Mouse (Mus musculus) MEL (cell line): ENCODE data around the gene Amz2. TPM values are rescaled to one million over a fixed set of nuclear protein-coding genes. Genes with fewer than 3 reads are reported as not detected.

Experiments
- DNase-seq: peaks from one replicate; pipeline ENCODE4 v3.0.0; 2011; ENCODE audit warnings: low read depth, low spot score
- H3K27ac ChIP-seq: 2 replicates; pipeline ENCODE4 v1.5.1; 2012; ENCODE audit warnings: low read depth, mild to moderate bottlenecking, control low read depth, low read length, moderate library complexity; ENCODE audit not compliant: control insufficient read depth
- H3K27me3 ChIP-seq, 2 experiments: fragments of 150-350 bp in 1 of 2; sonication (generic) in 1 of 2; 2 replicates each; pipeline ENCODE4 v1.6.1; 2012; ENCODE audit warnings: low read length in 2 of 2, mild to moderate bottlenecking in 2 of 2, improper control_type of control experiment in 1 of 2, moderate library complexity in 1 of 2; ENCODE audit not compliant: insufficient read depth in 2 of 2, control insufficient read depth in 1 of 2
- H3K36me3 ChIP-seq, 2 experiments: 2 replicates each; pipeline ENCODE4 v1.6.1; 2012 to 2014; ENCODE audit warnings: low read length in 2 of 2, improper control_type of control experiment in 1 of 2, inconsistent platforms in 1 of 2, mild to moderate bottlenecking in 1 of 2; ENCODE audit not compliant: insufficient read depth in 2 of 2, control insufficient read depth in 1 of 2
- H3K4me1 ChIP-seq, 2 experiments: fragments of 150-350 bp in 1 of 2; sonication (generic) in 1 of 2; 2 replicates each; pipeline ENCODE4 v1.6.1; 2012; ENCODE audit warnings: low read length in 2 of 2, improper control_type of control experiment in 1 of 2, mild to moderate bottlenecking in 1 of 2; ENCODE audit not compliant: insufficient read depth in 2 of 2, control insufficient read depth in 1 of 2
- H3K4me3 ChIP-seq, 2 experiments: fragments of 150-350 bp in 1 of 2; sonication (generic) in 1 of 2; 2 replicates each; pipeline ENCODE4 v1.5.1; 2012; ENCODE audit warnings: low read depth in 2 of 2, low read length in 2 of 2, mild to moderate bottlenecking in 2 of 2, moderate library complexity in 2 of 2, control low read depth in 1 of 2, improper control_type of control experiment in 1 of 2; ENCODE audit not compliant: control insufficient read depth in 1 of 2, insufficient read depth in 1 of 2
- H3K79me2 ChIP-seq: 2 replicates; pipeline ENCODE4 v1.6.1; 2012; ENCODE audit warnings: mild to moderate bottlenecking, low read length, moderate library complexity; ENCODE audit not compliant: control insufficient read depth, poor library complexity, insufficient read depth
- H3K9ac ChIP-seq: 2 replicates; pipeline ENCODE4 v1.6.1; 2012; ENCODE audit warnings: low read depth, mild to moderate bottlenecking, control low read depth, low read length, moderate library complexity; ENCODE audit not compliant: control insufficient read depth, poor library complexity, severe bottlenecking
- H3K9me3 ChIP-seq: fragments of 150-350 bp; sonication (generic); replicated peaks from 2 replicates; pipeline ENCODE4 v1.6.1; 2012; ENCODE audit warnings: mild to moderate bottlenecking, low read length, improper control_type of control experiment, moderate library complexity; ENCODE audit not compliant: insufficient read depth
- CHD1 ChIP-seq: IDR thresholded peaks from 2 replicates; pipeline ENCODE4 v1.6.1; 2012; ENCODE audit warnings: low read depth, mild to moderate bottlenecking, inconsistent platforms, low read length, improper control_type of control experiment
- CHD2 ChIP-seq: IDR thresholded peaks from 2 replicates; pipeline ENCODE4 v1.6.1; 2011; ENCODE audit warnings: low read length, improper control_type of control experiment
- CTCF ChIP-seq, 3 experiments: IDR thresholded peaks in 2 of 3; conservative IDR thresholded peaks in 1 of 3; 2 replicates each; pipeline ENCODE4 v1.5.1; 2011 to 2012; ENCODE audit warnings: low read length in 3 of 3, low read depth in 2 of 3, mild to moderate bottlenecking in 2 of 3, improper control_type of control experiment in 1 of 3, inconsistent platforms in 1 of 3, mixed read lengths in 1 of 3, moderate library complexity in 1 of 3; ENCODE audit not compliant: control insufficient read depth in 1 of 3, insufficient read depth in 1 of 3, poor library complexity in 1 of 3, severe bottlenecking in 1 of 3
- ELF1 ChIP-seq: IDR thresholded peaks from 2 replicates; pipeline ENCODE4 v1.6.1; 2014; ENCODE audit warnings: low read depth, mild to moderate bottlenecking, inconsistent platforms, low read length, improper control_type of control experiment, moderate library complexity
- EP300 ChIP-seq, 2 experiments: IDR thresholded peaks; 2 replicates each; pipeline ENCODE4 v1.6.1; 2011; ENCODE audit warnings: improper control_type of control experiment in 2 of 2, low read length in 2 of 2, low read depth in 1 of 2, mild to moderate bottlenecking in 1 of 2
- ETS1 ChIP-seq: IDR thresholded peaks from 2 replicates; pipeline ENCODE4 v1.6.1; 2012; ENCODE audit warnings: low read depth, mild to moderate bottlenecking, inconsistent platforms, low read length, improper control_type of control experiment, moderate library complexity
- GATA1 ChIP-seq: IDR thresholded peaks from 2 replicates; pipeline ENCODE4 v1.6.1; 2011; ENCODE audit warnings: low read depth, low read length, improper control_type of control experiment
- HCFC1 ChIP-seq: IDR thresholded peaks from 2 replicates; pipeline ENCODE4 v1.6.1; 2012; ENCODE audit warnings: low read depth, mild to moderate bottlenecking, inconsistent platforms, low read length, improper control_type of control experiment, moderate library complexity
- JUND ChIP-seq: IDR thresholded peaks from 2 replicates; pipeline ENCODE4 v1.6.1; 2011; ENCODE audit warnings: low read depth, mild to moderate bottlenecking, improper control_type of control experiment, low read length
- KAT2A ChIP-seq: conservative IDR thresholded peaks from 2 replicates; pipeline ENCODE4 v1.6.1; 2012; ENCODE audit warnings: low read depth, low read length, improper control_type of control experiment, inconsistent platforms
- MAFK ChIP-seq: IDR thresholded peaks from 2 replicates; pipeline ENCODE4 v1.6.1; 2011; ENCODE audit warnings: low read depth, mild to moderate bottlenecking, low read length, improper control_type of control experiment, borderline replicate concordance
- MAX ChIP-seq: IDR thresholded peaks from 2 replicates; pipeline ENCODE4 v1.6.1; 2011; ENCODE audit warnings: low read length, improper control_type of control experiment
- MAZ ChIP-seq: IDR thresholded peaks from 2 replicates; pipeline ENCODE4 v1.6.1; 2012; ENCODE audit warnings: low read depth, mild to moderate bottlenecking, inconsistent platforms, low read length, improper control_type of control experiment
- MEF2A ChIP-seq: IDR thresholded peaks from 2 replicates; pipeline ENCODE4 v1.6.1; 2014; ENCODE audit warnings: low read depth, mild to moderate bottlenecking, inconsistent platforms, low read length, improper control_type of control experiment; ENCODE audit not compliant: poor library complexity, insufficient replicate concordance, severe bottlenecking; ENCODE audit errors: extremely low read depth
- MXI1 ChIP-seq: IDR thresholded peaks from 2 replicates; pipeline ENCODE4 v1.6.1; 2011; ENCODE audit warnings: mild to moderate bottlenecking, low read depth, low read length, improper control_type of control experiment
- MYB ChIP-seq: IDR thresholded peaks from 2 replicates; pipeline ENCODE4 v1.6.1; 2011; ENCODE audit warnings: mild to moderate bottlenecking, low read depth, low read length, improper control_type of control experiment
- MYC ChIP-seq: IDR thresholded peaks from 2 replicates; pipeline ENCODE4 v1.6.1; 2011; ENCODE audit warnings: low read depth, mild to moderate bottlenecking, low read length, improper control_type of control experiment, moderate library complexity
- NRF1 ChIP-seq: IDR thresholded peaks from 2 replicates; pipeline ENCODE4 v1.6.1; 2014; ENCODE audit warnings: low read depth, mild to moderate bottlenecking, inconsistent platforms, low read length, improper control_type of control experiment, moderate library complexity; ENCODE audit not compliant: poor library complexity, insufficient read depth, severe bottlenecking
- POLR2A ChIP-seq, 2 experiments: IDR thresholded peaks; 2 replicates each; pipeline ENCODE4 v1.6.1; 2011 to 2012; ENCODE audit warnings: low read length in 2 of 2, mild to moderate bottlenecking in 2 of 2, control low read depth in 1 of 2, improper control_type of control experiment in 1 of 2, low read depth in 1 of 2, moderate library complexity in 1 of 2; ENCODE audit not compliant: control insufficient read depth in 1 of 2, insufficient read depth in 1 of 2, poor library complexity in 1 of 2
- POLR2AphosphoS2 ChIP-seq: IDR thresholded peaks from 2 replicates; pipeline ENCODE4 v1.6.1; 2011; ENCODE audit warnings: low read length, improper control_type of control experiment
- POLR2AphosphoS5 ChIP-seq: IDR thresholded peaks from 2 replicates; pipeline ENCODE4 v1.6.1; 2012; ENCODE audit warnings: low read depth, borderline replicate concordance, mild to moderate bottlenecking, inconsistent platforms, low read length, moderate library complexity, mixed read lengths
- RAD21 ChIP-seq: IDR thresholded peaks from 2 replicates; pipeline ENCODE4 v1.6.1; 2011; ENCODE audit warnings: mild to moderate bottlenecking, low read depth, low read length, improper control_type of control experiment
- RCOR1 ChIP-seq: IDR thresholded peaks from 2 replicates; pipeline ENCODE4 v1.6.1; 2012; ENCODE audit warnings: low read depth, mild to moderate bottlenecking, inconsistent platforms, low read length, improper control_type of control experiment
- SMC3 ChIP-seq: IDR thresholded peaks from 2 replicates; pipeline ENCODE4 v1.6.1; 2011; ENCODE audit warnings: low read depth, low read length, improper control_type of control experiment
- TAL1 ChIP-seq: IDR thresholded peaks from 2 replicates; pipeline ENCODE4 v1.6.1; 2012; ENCODE audit warnings: mild to moderate bottlenecking, inconsistent platforms, low read length, moderate library complexity, mixed read lengths
- TBP ChIP-seq: IDR thresholded peaks from 2 replicates; pipeline ENCODE4 v1.8.0; 2011; ENCODE audit warnings: low read depth, low read length, improper control_type of control experiment
- TCF12 ChIP-seq: IDR thresholded peaks from 2 replicates; pipeline ENCODE4 v1.6.1; 2014; ENCODE audit warnings: low read depth, mild to moderate bottlenecking, inconsistent platforms, low read length, improper control_type of control experiment, moderate library complexity
- USF1 ChIP-seq: IDR thresholded peaks from 2 replicates; pipeline ENCODE4 v1.6.1; 2014; ENCODE audit warnings: low read depth, mild to moderate bottlenecking, inconsistent platforms, low read length, improper control_type of control experiment, moderate library complexity
- USF2 ChIP-seq, 2 experiments: IDR thresholded peaks; 2 replicates each; pipeline ENCODE4 v1.6.1; 2011 to 2012; ENCODE audit warnings: improper control_type of control experiment in 2 of 2, low read length in 2 of 2, borderline replicate concordance in 1 of 2, inconsistent platforms in 1 of 2, low read depth in 1 of 2, mild to moderate bottlenecking in 1 of 2; ENCODE audit not compliant: insufficient read depth in 1 of 2
- ZC3H11A ChIP-seq: IDR thresholded peaks from 2 replicates; pipeline ENCODE4 v1.6.1; 2012; ENCODE audit warnings: low read depth, mild to moderate bottlenecking, inconsistent platforms, low read length, improper control_type of control experiment
- polyA plus RNA-seq, 2 experiments: library from polyadenylated mRNA; stranded (reverse) in 1 of 2; unstranded in 1 of 2; fragments of >175 nt in 1 of 2; fragments of >200 nt in 1 of 2; gene quantifications; 2 replicates each; pipeline versions ENCODE4 v1.2.1 to v1.2.4; 2012; ENCODE audit warnings: low replicate concordance in 2 of 2, low read depth in 1 of 2; ENCODE audit not compliant: insufficient read length in 2 of 2, insufficient read depth in 1 of 2, missing spikeins in 1 of 2
- total RNA-seq: library from RNA; depleted of rRNA; stranded (reverse); fragments of 300-350 nt; gene quantifications from 2 replicates; pipeline ENCODE4 v1.2.3, GENCODE M21; 2012

Amz2 gene
- total and polyA plus RNA-seq, 3 experiments = 40.2 to 1,743 (median 47.1) TPM

DNA sequence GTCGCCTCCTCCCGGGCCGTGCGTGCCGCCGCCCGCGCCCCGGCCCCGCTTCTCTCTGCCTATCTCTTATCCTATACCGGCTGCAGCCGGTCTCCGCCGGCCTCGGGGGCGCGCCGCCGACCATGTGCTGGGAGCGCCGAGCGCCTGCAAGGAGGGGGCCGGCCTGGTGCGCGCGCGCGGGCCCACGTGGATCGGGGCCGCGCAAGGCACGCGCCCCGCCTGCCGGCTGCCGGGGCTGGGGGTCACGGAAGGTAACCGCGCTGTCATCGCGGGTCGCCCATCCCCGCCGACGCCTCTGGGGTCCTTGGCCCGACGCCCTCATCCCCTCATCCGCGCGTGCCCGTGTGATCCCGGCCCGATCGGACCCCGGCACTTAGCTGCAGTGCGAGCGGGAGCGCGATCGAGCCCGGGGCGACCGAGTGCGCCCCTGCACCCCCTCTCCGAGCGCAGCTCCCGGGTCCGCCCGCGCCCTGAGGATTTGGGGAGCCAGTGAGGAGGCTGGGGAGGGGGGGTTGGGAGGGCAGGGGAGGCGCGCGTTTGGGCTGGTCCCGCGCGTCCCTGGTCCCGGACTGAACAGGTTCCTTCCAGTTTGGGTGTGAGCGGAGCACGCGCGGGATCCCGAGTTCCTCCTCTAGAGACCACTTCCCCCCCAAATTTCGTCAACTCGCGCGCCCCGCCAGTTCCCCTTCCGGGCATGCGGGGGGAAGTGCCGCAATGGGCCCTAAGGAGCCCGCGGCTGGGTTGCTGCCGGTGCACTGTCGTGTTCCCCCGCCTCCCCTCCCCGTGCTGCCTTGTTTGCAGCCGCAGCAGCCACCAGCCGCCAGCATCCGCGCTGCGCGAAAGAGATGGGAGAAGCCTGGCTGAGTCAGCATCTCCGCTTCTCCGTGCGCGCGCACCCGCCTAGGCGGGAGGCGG is 47.7 kb downstream of the Amz2 start, which contains the start of the genes Arsg and Slc16a6 (continued):
- peak; percentile 62 for TF ChIP-seq USF1
- TF ChIP-seq GATA1 = no peak; the same call in 1 of the 2 replicates
- TF ChIP-seq CTCF (IDR thresholded peaks at IDR 0.05 in 2 of 3, conservative IDR thresholded peaks at IDR 0.05 in 1 of 3; ENCODE audit: control insufficient read depth in 1 of 3, insufficient read depth in 1 of 3, low read depth in 2 of 3, low read length in 3 of 3, poor library complexity in 1 of 3, severe bottlenecking in 1 of 3) = 0 out of 6 replicates have a peak, but pooled peaks of 1 of the 3 experiments have one; percentile 1
- TF ChIP-seq MAX = peak; percentile 94
- TF ChIP-seq JUND = no peak
- no peak; the same call in 1 of the 2 replicates for TF ChIP-seq RCOR1
- no peak for TF ChIP-seq USF2 (IDR thresholded peaks at IDR 0.05; ENCODE audit: borderline replicate concordance in 1 of 2, insufficient read depth in 1 of 2, low read depth in 1 of 2, low read length in 2 of 2)
- peak; percentile 77 for TF ChIP-seq ELF1

DNA sequence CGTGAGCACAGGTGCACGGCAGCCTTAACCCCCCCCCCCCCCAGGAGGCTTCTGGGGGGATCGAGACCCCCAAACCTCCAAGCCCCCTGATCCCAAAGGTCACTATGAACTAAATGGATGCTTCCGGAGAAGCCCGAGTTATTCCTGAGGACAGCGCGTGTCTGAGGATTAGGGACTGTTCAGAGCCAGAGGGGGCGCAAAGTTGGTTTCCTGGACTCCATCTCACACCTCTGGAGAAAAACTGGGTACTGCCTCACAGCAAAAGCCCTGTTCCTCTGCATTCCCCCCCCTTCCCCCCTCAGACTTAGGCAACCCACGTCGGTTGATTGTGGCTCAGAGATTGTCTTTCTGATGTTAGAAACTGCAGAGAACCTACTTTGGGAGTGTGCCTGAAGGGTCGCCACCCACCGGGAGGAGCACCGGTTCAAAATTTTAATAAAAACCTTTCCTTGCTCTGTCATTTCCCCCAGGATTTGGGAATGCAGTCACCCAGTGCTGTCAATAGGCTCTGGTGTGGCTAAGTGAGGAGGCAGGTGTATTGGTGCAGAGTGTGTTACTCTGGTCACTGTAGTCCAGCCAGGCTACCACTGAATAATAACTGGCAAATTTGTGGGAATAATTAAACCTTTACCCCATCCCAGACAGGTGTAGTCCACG is 48.5 kb downstream of the Amz2 start:
- peaks cover 36 to 40% of the 10 kb centered on the region in 2 experiments for H3K4me1 ChIP-seq
- DNase-seq = peak; percentile 85
- H3K27ac ChIP-seq = peak overlapping the region; percentile 96
- H3K36me3 ChIP-seq = peaks cover 0 to 40% of the 10 kb centered on the region in 2 experiments; a peak in 2 of 4 replicates
- H3K4me3 ChIP-seq = peak overlapping the region; percentile 69 to 75
- H3K79me2 ChIP-seq = peaks cover 42% of the 10 kb centered on the region
- H3K9ac ChIP-seq = peak overlapping the region; percentile 93
- H3K9me3 ChIP-seq = no peaks in the 10 kb centered on the region
- no peaks in the 10 kb centered on the region for H3K27me3 ChIP-seq
- TF ChIP-seq CHD2 (no peak), EP300 (IDR thresholded peaks at IDR 0.05; ENCODE audit: low read depth in 1 of 2, low read length in 2 of 2) (0 out of 4 replicates have a peak, but pooled peaks have one; percentile 20 to 44), ETS1 (no peak), TAL1 (no peak), RAD21 (no peak), POLR2AphosphoS2 (no peak), USF2 (IDR thresholded peaks at IDR 0.05; ENCODE audit: borderline replicate concordance in 1 of 2, insufficient read depth in 1 of 2, low read depth in 1 of 2, low read length in 2 of 2) (no peak), MXI1 (no peak), MYB (no peak), CTCF (IDR thresholded peaks at IDR 0.05 in 2 of 3, conservative IDR thresholded peaks at IDR 0.05 in 1 of 3; ENCODE audit: control insufficient read depth in 1 of 3, insufficient read depth in 1 of 3, low read depth in 2 of 3, low read length in 3 of 3, poor library complexity in 1 of 3, severe bottlenecking in 1 of 3) (peak in 1 of 3 experiments; percentile 18; a peak in 1 of 6 replicates), NRF1 (no peak), GATA1 (no peak), MAZ (no peak), POLR2A (IDR thresholded peaks at IDR 0.05; ENCODE audit: control insufficient read depth in 1 of 2, insufficient read depth in 1 of 2, low read depth in 1 of 2, low read length in 2 of 2, poor library complexity in 1 of 2) (peak in 1 of 2 experiments; percentile 35; a peak in 2 of 4 replicates), SMC3 (0 out of 2 replicates have a peak, but pooled peaks have one; percentile 19), POLR2AphosphoS5 (no peak), KAT2A (0 out of 2 replicates have a peak, but pooled peaks have one; percentile 17), CHD1 (no peak), MAFK (no peak), MYC (no peak), HCFC1 (no peak), TCF12 (0 out of 2 replicates have a peak, but pooled peaks have one; percentile 8), MEF2A (no peak), ELF1 (no peak), ZC3H11A (no peak), TBP (0 out of 2 replicates have a peak, but pooled peaks have one; percentile 30)
